Mouse (Mus musculus) ZHBTc4 (cell line): ENCODE data around the gene Vmn1r89.
A peak's percentile ranks its signal among the peaks of the same experiment; 100 is the strongest.

Source experiments
- DNase-seq: peaks from one replicate; pipeline ENCODE4 v3.0.0-alpha.2; 2011; ENCODE audit warnings: low read depth, low spot score

Gene Vmn1r89

DNA sequence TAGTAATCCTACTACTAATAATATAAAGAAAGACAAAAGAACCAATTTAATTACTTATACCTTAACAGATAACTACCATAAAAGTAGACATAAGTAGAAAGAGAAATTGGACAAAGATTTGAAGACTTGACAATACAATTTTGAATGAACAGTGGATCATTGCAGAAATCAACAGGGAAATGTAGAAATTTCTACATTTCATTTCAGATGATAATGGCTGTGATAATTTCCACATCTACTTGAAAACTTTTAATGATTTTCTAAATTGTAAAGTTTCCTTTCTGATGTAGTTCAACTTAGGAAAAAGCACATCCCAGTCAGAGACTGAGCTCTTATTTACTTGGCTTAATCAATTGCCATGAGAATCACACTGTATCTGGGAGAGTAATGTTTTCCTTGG, at the start of gene Vmn1r89:
Vmn1r89 (plus strand) TSS at position 301 of the 400 bp plus-strand sequence.
- DNase-seq, result no peak

GRCm38 (mm10) chr7:13260746-13261700, 48.2 kb downstream of the Vmn1r89 start:
- DNase-seq, result peak; percentile 49

DNA sequence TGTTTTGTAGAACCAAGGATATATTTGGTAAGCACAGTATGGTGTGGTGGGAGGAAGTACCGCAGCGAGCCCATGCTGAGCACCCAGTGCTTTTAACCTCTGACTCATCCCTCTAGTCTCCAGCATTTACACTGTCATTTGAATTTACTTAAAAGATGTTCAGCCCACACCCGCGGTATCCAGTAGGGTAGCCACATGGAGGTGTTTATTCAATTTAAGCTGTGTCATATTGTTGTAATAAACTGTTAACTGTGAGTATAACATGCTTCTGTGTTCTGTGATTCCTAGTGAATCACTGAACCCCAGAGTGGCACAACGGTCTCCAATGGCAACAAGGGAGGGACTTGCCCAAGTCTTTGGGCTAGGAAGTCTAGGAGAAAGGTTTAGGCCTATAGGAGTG, 51.0 kb downstream of the Vmn1r89 start:
- no peak for DNase-seq

GRCm38 (mm10) chr7:13264396-13264795, 51.6 kb downstream of the Vmn1r89 start:
- DNase-seq, result no peak

DNA sequence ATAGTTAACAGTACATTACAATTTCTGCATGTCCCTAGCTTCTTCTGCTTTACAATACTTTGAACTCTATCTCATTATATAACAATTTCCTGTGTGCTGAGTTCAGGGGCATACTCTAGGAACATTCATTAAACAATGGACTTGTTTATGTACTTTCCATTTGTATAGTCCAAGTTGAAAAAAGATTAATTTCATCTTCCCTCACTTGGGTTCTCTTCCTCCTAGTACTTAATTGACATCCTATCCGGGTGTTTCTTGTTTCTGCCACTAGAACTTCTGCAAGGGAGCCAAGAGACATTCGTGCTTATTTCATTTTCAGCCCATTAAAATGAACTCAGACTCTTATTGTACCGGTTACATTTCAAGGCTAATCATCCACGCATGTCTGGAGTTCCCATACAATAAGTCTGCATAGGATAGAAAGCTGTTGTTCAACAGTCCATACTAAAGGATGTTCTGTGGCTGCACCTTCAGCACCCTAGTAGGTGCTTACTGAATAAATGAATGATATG, 56.0 kb downstream of the Vmn1r89 start:
- no peak for DNase-seq

DNA sequence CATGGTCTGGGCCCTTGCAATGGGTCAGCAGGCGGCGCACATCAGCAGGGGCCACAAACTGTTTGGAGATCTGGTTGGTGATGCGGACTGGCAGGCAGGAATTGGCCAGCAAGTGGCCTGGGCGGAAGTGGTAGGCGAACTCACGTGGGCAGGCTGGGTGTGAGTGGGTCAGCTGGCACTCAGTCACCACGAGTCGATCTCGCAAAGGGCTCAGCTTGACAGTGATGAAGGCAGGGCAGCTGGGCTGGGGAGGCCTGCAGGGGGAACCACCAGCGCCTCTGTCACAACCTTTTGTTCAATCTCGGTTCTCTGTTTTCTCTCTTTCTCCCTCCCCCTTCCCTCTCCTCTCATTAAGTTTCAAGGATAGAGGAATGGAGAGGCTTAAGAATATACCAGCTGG, 56.6 kb downstream of the Vmn1r89 start:
- no peak for DNase-seq
